In genomic region chr8:120227891-120228591, GRCm38 (mm10) we compare ENCODE assay signal across 8 mouse cellular contexts. TPM values are rescaled to one million over a fixed set of nuclear protein-coding genes. Genes with fewer than 3 reads are reported as not detected.
DNase-seq lines count a peak whose midpoint lies in the region; ATAC-seq and TF ChIP-seq lines count a peak whose summit lies in the region.

Gene Gse1, plus strand, starts transcription at chr8:120228456.

- no peak for TF ChIP-seq CTCF in ES-Bruce4 (IDR thresholded peaks at IDR 0.05; ENCODE audit: low read depth, low read length)
- TF ChIP-seq CTCF in bone marrow, adult 2 months (IDR thresholded peaks at IDR 0.05; ENCODE audit: control insufficient read depth, insufficient read depth, low read length): no peak

- H3K27ac ChIP-seq in ES-Bruce4 (ENCODE audit: insufficient read depth, low read length): no peak within 1 kb of the TSS
- no peak within 1 kb of the TSS for H3K27ac ChIP-seq in bone marrow, adult 2 months (ENCODE audit: control insufficient read depth, insufficient read depth, low read depth, low read length, poor library complexity)
- H3K27ac ChIP-seq in embryonic facial prominence, embryonic 14.5 days (replicated peaks; ENCODE audit: low read depth, low read length): peak within 1 kb of the TSS; percentile 63
- no peak within 1 kb of the TSS for H3K27ac ChIP-seq in heart, embryonic 11.5 days (ENCODE audit: low read depth, low read length)
- peak within 1 kb of the TSS; percentile 62 for H3K27ac ChIP-seq in kidney, embryonic 15.5 days

- peak; percentile 83 for ATAC-seq in embryonic facial prominence, embryonic 14.5 days (ENCODE audit: low read depth)
- peak; percentile 71 for ATAC-seq in heart, embryonic 11.5 days (replicated peaks; ENCODE audit: insufficient number of reproducible peaks, low FRiP score, low TSS enrichment)
- ATAC-seq in kidney, embryonic 15.5 days (replicated peaks; ENCODE audit: low FRiP score): peak; percentile 70

- DNase-seq in embryonic facial prominence, embryonic 14.5 days (ENCODE audit: low spot score): peak; percentile 97
- peak; percentile 78 for DNase-seq in liver
- DNase-seq in thymus, postnatal 4 days: peak; percentile 50

- no peaks in the 10 kb centered on the region for H3K4me1 ChIP-seq in ES-Bruce4 (ENCODE audit: control insufficient read depth, insufficient read depth, low read length)
- H3K4me1 ChIP-seq in bone marrow, adult 2 months (ENCODE audit: control insufficient read depth, insufficient read depth, low read length): peaks cover 2% of the 10 kb centered on the region
- peaks cover 67% of the 10 kb centered on the region for H3K4me1 ChIP-seq in embryonic facial prominence, embryonic 14.5 days (ENCODE audit: control insufficient read depth, insufficient read depth, low read length)
- H3K4me1 ChIP-seq in heart, embryonic 11.5 days (ENCODE audit: control insufficient read depth, insufficient read depth, low read length): peaks cover 57% of the 10 kb centered on the region
- peaks cover 78% of the 10 kb centered on the region for H3K4me1 ChIP-seq in kidney, embryonic 15.5 days

- no peak for TF ChIP-seq POLR2A in ES-Bruce4 (IDR thresholded peaks at IDR 0.05; ENCODE audit: insufficient read depth, low read length)
- TF ChIP-seq POLR2A in bone marrow, adult 2 months (IDR thresholded peaks at IDR 0.05; ENCODE audit: borderline replicate concordance, control insufficient read depth, low read depth, low read length): no peak
- peak; percentile 83 for TF ChIP-seq POLR2A in myocyte (IDR thresholded peaks at IDR 0.05; ENCODE audit: insufficient read length, low read depth)

- H3K36me3 ChIP-seq in ES-Bruce4 (ENCODE audit: control insufficient read depth, insufficient read depth, low read length, poor library complexity, severe bottlenecking) (no peaks in the 10 kb centered on the region), myocyte (ENCODE audit: control insufficient read depth, insufficient read depth) (no peaks in the 10 kb centered on the region)
- no peaks in the 10 kb centered on the region for H3K36me3 ChIP-seq in embryonic facial prominence, embryonic 14.5 days (ENCODE audit: control insufficient read depth, insufficient read depth, low read length)
- H3K36me3 ChIP-seq in heart, embryonic 11.5 days (ENCODE audit: control insufficient read depth, insufficient read depth, low read length): no peaks in the 10 kb centered on the region
- no peaks in the 10 kb centered on the region for H3K36me3 ChIP-seq in kidney, embryonic 15.5 days

- H3K27me3 ChIP-seq in ES-Bruce4 (ENCODE audit: control insufficient read depth, insufficient read depth, low read length, poor library complexity, severe bottlenecking) (0 out of 2 replicates have a peak, but pooled peaks cover 7% of the 10 kb centered on the region), myocyte (ENCODE audit: control insufficient read depth, insufficient read depth, insufficient read length) (no peaks in the 10 kb centered on the region)
- no peaks in the 10 kb centered on the region; the same call in 1 of the 2 replicates for H3K27me3 ChIP-seq in embryonic facial prominence, embryonic 14.5 days (replicated peaks; ENCODE audit: control insufficient read depth, insufficient read depth, low read length)
- H3K27me3 ChIP-seq in heart, embryonic 11.5 days (ENCODE audit: control insufficient read depth, insufficient read depth, low read length): peaks cover 26% of the 10 kb centered on the region
- H3K27me3 ChIP-seq in kidney, embryonic 15.5 days: peaks cover 42% of the 10 kb centered on the region

- 15% methylated on average over 47 of the region's 52 CpGs for WGBS in bone marrow, adult 2 months
- 4% methylated on average over 14 of the region's 52 CpGs for WGBS in embryonic facial prominence, embryonic 14.5 days
- WGBS in heart, embryonic 11.5 days (ENCODE audit: insufficient replicate concordance): 5% methylated on average over 21 of the region's 52 CpGs
- WGBS in kidney, embryonic 15.5 days: 2% methylated on average over 36 of the region's 52 CpGs

- peaks cover 21% of the 10 kb centered on the region for H3K79me2 ChIP-seq in myocyte (ENCODE audit: control insufficient read depth, insufficient read depth)

- H3K4me2 ChIP-seq in embryonic facial prominence, embryonic 14.5 days (ENCODE audit: low read depth, low read length): peak within 1 kb of the TSS; percentile 98
- H3K4me2 ChIP-seq in heart, embryonic 11.5 days: peak within 1 kb of the TSS; percentile 98
- H3K4me2 ChIP-seq in kidney, embryonic 15.5 days: peak within 1 kb of the TSS; percentile 98
- peak within 1 kb of the TSS; percentile 94 for H3K4me2 ChIP-seq in myocyte (ENCODE audit: low read depth)

- H3K4me3 ChIP-seq in ES-Bruce4 (ENCODE audit: low read depth, low read length) (peak within 1 kb of the TSS; percentile 73), myocyte (peak within 1 kb of the TSS; percentile 40)
- no peak within 1 kb of the TSS for H3K4me3 ChIP-seq in bone marrow, adult 2 months (replicated peaks; ENCODE audit: control insufficient read depth, low read depth, low read length)
- peak within 1 kb of the TSS; percentile 68 for H3K4me3 ChIP-seq in embryonic facial prominence, embryonic 14.5 days (ENCODE audit: low read depth, low read length)
- H3K4me3 ChIP-seq in heart, embryonic 11.5 days (ENCODE audit: low read depth, low read length): peak within 1 kb of the TSS; percentile 62
- peak within 1 kb of the TSS; percentile 70 for H3K4me3 ChIP-seq in kidney, embryonic 15.5 days (replicated peaks)

- peak within 1 kb of the TSS; percentile 56 for H3ac ChIP-seq in myocyte (ENCODE audit: control insufficient read depth, insufficient read length)

- no peaks in the 10 kb centered on the region for H3K9me3 ChIP-seq in ES-Bruce4 (replicated peaks; ENCODE audit: control insufficient read depth, insufficient read depth, low read length, poor library complexity, severe bottlenecking)
- no peaks in the 10 kb centered on the region for H3K9me3 ChIP-seq in embryonic facial prominence, embryonic 14.5 days (ENCODE audit: control insufficient read depth, low read length)
- H3K9me3 ChIP-seq in heart, embryonic 11.5 days (replicated peaks; ENCODE audit: control insufficient read depth, low read length): no peaks in the 10 kb centered on the region
- H3K9me3 ChIP-seq in kidney, embryonic 15.5 days (replicated peaks): no peaks in the 10 kb centered on the region

- no peak for TF ChIP-seq EP300 in ES-Bruce4 (IDR thresholded peaks at IDR 0.05; ENCODE audit: insufficient read depth, low read depth, low read length)

- peak within 1 kb of the TSS; percentile 92 for H3K9ac ChIP-seq in ES-Bruce4 (ENCODE audit: low read depth, poor library complexity, severe bottlenecking)
- H3K9ac ChIP-seq in embryonic facial prominence, embryonic 14.5 days (ENCODE audit: low read depth, low read length): peak within 1 kb of the TSS; percentile 75
- peak within 1 kb of the TSS; percentile 69 for H3K9ac ChIP-seq in heart, embryonic 11.5 days (ENCODE audit: low read depth, low read length)
- peak within 1 kb of the TSS; percentile 71 for H3K9ac ChIP-seq in kidney, embryonic 15.5 days

TF ChIP-seq in myocyte, 11 proteins besides CTCF, POLR2A, EP300 and RAD21:
- TF ChIP-seq MAX (IDR thresholded peaks at IDR 0.05; ENCODE audit: low read depth): no peak
- TF ChIP-seq CEBPB (IDR thresholded peaks at IDR 0.05; ENCODE audit: insufficient read depth, poor library complexity, severe bottlenecking): 0 out of 2 replicates have a peak, but pooled peaks have one; percentile 19
- no peak for TF ChIP-seq USF1 (IDR thresholded peaks at IDR 0.05; ENCODE audit: low read depth)
- no peak for TF ChIP-seq TCF3 (IDR thresholded peaks at IDR 0.05; ENCODE audit: insufficient read length, low read depth)
- TF ChIP-seq SRF (IDR thresholded peaks at IDR 0.05; ENCODE audit: control insufficient read depth, insufficient read length, low read depth): no peak
- no peak for TF ChIP-seq MYOD1 (IDR thresholded peaks at IDR 0.05; ENCODE audit: control insufficient read depth in 1 of 3, insufficient read length in 2 of 3, low read depth in 2 of 3)
- TF ChIP-seq TCF12 (IDR thresholded peaks at IDR 0.05; ENCODE audit: insufficient read depth, poor library complexity, severe bottlenecking): no peak
- TF ChIP-seq POLR2AphosphoS2 (IDR thresholded peaks at IDR 0.05; ENCODE audit: insufficient read length, low read depth): peak; percentile 59
- TF ChIP-seq MYOG (IDR thresholded peaks at IDR 0.05; ENCODE audit: control insufficient read depth in 1 of 3, insufficient read depth in 1 of 3, insufficient read length in 2 of 3, low read depth in 2 of 3): no peak
- TF ChIP-seq E2F4 (IDR thresholded peaks at IDR 0.05; ENCODE audit: insufficient read depth): no peak
- TF ChIP-seq REST (IDR thresholded peaks at IDR 0.05; ENCODE audit: insufficient read depth, insufficient read length): no peak
TF ChIP-seq in myocyte: peak in this region for 2.

RNA-seq across cellular contexts. Expression of gene Gse1, which starts in this region (rescaled TPM):
- polyA plus RNA-seq in ES-Bruce4 (2011; ENCODE audit: insufficient read depth, insufficient read length, low read depth, missing spikeins) (20.7 and 31.8 TPM in 2 replicates), myocyte (2012; fragmentation: generic; extraction: Trizol) (14.7 TPM)
- 39.7 and 45.8 TPM in 2 replicates for polyA plus RNA-seq in bone marrow, adult 2 months (2011; ENCODE audit: insufficient read depth, insufficient read length, low replicate concordance, missing spikeins)
- 8.7 and 11.3 TPM in 2 replicates for polyA plus RNA-seq in embryonic facial prominence, embryonic 14.5 days (2014; fragmentation: Nextera tagmentation; extraction: Ambion mirVana)
- 12.8 and 12.9 TPM in 2 replicates for polyA plus RNA-seq in heart, embryonic 11.5 days (2014; fragmentation: Nextera tagmentation; extraction: Ambion mirVana)
- polyA plus RNA-seq in kidney, embryonic 15.5 days (2015; fragmentation: Nextera tagmentation; extraction: Ambion mirVana): 8.3 and 10.0 TPM in 2 replicates

Comparison
In these comparisons a context has a peak if more than half of its experiments do, and no peak if none do; other contexts are left out.
1. H3K27ac ChIP-seq: peak in embryonic facial prominence, embryonic 14.5 days (single experiment) and kidney, embryonic 15.5 days (single experiment); none in ES-Bruce4 (single experiment), bone marrow, adult 2 months (single experiment) and heart, embryonic 11.5 days (single experiment).
2. Peak in every context shown above with its lines, with median percentiles within 50 percentile points of each other: H3K9ac ChIP-seq, ATAC-seq, DNase-seq and H3K4me2 ChIP-seq.